ENCODE assay signal across 13 mouse cellular contexts in the genomic region with DNA sequence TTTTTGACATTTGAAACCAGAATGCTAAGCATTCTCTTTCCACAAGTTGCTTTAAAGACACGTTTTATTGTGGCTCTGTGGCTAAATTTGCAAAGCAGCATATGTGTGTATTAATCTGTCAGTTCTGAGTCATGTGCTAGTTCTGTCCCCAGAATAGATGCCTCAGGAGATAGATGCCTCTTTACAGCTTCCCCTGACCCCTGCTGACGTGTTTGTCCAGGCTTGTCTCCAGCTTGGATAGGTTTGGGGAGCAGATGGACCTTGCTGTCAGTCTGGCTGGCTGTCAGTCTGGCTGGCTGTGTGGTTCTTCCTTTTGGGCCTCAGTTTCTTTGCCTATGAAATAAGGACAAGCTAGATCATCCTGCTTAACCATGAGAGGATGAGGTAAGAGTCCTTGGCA.
DNase-seq lines count a peak whose midpoint lies in the region; TF ChIP-seq lines count a peak whose summit lies in the region.
"Had no signal": no experiment of that assay in that cellular context is flagged by ENCODE, and none has a peak within 500 bp of the region (broad histone marks: within the 10 kb centered on the region; RNA-seq: fewer than 3 reads in every experiment).

No protein-coding gene starts in this region.

- no peak overlapping the region for H3K4me3 ChIP-seq in layer of hippocampus, adult 2 months
- H3K4me3 ChIP-seq: embryonic facial prominence, embryonic 15.5 days; forebrain, embryonic 15.5 days had no signal

- no peak for TF ChIP-seq CTCF in layer of hippocampus, adult 2 months (conservative IDR thresholded peaks at IDR 0.05)

- H3K27ac ChIP-seq in layer of hippocampus, adult 2 months = peak overlapping the region; percentile 61; the same call in 1 of the 2 replicates
- H3K27ac ChIP-seq: embryonic facial prominence, embryonic 15.5 days; forebrain, embryonic 15.5 days had no signal

- peak; percentile 63 to 86 for DNase-seq in adrenal gland, adult (ENCODE audit: inconsistent age in 2 of 2, low spot score in 1 of 2)
- DNase-seq in adrenal gland, postnatal 4 days (ENCODE audit: low spot score in 2 of 2) = no peak
- DNase-seq in layer of hippocampus, adult 2 months (ENCODE audit: low spot score in 2 of 2) = peak in 1 of 2 experiments; percentile 44
- no peak for DNase-seq in layer of hippocampus, postnatal 25 days (ENCODE audit: extremely low spot score in 1 of 2, low spot score in 1 of 2)
- DNase-seq in NIH3T3 (ENCODE audit: low read depth) = peak; percentile 41
- DNase-seq in cerebellum, postnatal 36 days = peak; percentile 27 to 47
- DNase-seq in lung, adult 18-20 months = no peak
- DNase-seq in heart, adult 9 months (ENCODE audit: low spot score in 2 of 2) = no peak
- DNase-seq: heart, adult 18-20 months; heart, postnatal 4 days; kidney, adult 18-20 months had no signal

Comparison
In these comparisons a context has a peak if more than half of its experiments do, and no peak if none do; other contexts are left out.
1. DNase-seq: peak in adrenal gland, adult (2 of 2), NIH3T3 (single experiment) and cerebellum, postnatal 36 days (2 of 2); none in adrenal gland, postnatal 4 days (0 of 2), layer of hippocampus, postnatal 25 days (0 of 2), lung, adult 18-20 months (0 of 2) and heart, adult 9 months (0 of 2).